Mouse (Mus musculus): Measurements from ENCODE around the gene Nsf.
A peak's percentile ranks its signal among the peaks of the same experiment; 100 is the strongest.

The Nsf gene

DNA sequence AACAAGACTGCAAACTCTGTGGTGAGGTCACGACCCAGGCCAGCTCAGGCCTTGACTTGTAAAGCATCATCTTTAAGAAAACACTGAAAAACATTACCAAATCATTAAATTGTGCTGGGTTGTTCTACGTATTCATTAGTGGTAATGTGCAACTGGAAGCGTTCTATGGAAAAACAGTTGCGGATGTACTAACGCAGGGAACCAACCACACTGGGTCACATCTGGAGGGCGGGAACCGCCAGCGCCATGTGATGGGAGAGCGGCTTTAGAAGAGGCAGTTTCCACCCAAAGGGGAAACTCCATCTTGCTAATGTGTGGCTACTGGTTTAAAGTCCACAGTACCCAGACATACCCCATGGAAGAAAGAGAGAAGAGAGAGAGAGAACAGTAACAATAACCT is 123.4 kb downstream of the Nsf start:
- DNase-seq: no peak

DNA sequence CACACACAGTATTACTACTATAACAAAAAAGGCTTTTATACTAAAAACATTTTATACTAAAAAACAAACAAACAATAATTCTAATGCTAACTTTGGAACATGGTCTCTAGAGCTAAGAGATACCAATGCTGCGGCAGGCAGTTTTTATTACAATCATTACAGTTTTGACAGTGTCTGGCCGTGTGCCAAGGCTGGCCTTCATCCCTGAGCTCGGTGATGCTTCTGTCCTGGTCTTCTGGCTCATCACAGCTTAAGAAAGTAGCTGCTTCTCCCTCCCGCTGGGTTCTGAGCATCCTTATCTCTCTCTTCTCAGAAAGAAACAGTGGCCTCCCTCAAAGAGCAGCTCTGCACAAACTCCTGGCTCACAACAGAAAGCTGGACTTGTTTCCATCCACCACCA is 123.9 kb downstream of the Nsf start:
- no peak for DNase-seq

DNA sequence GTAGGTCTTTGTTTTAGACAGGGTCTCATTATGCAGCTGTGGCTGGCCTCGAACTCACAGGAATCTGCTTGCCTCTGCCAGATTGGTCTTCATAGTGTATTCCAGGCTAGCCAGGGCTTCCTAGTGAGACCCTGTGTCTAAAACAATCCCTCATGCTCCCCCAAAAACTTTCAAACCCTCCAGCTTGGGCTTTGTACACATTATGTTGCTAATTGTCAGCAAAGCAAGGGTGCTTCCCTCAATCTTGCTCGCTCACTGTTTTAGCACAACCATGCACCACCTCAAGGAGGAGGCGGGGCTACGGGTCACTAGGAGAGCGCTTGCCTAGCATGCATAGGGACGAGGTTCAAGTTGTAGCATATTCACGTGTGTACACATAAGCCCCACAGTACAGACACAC is 125.0 kb downstream of the Nsf start:
- DNase-seq: no peak

- DNase-seq: no peak
Observed at GRCm38 (mm10) chr11:103827201-103827600, 126.7 kb downstream of the Nsf start.

DNA sequence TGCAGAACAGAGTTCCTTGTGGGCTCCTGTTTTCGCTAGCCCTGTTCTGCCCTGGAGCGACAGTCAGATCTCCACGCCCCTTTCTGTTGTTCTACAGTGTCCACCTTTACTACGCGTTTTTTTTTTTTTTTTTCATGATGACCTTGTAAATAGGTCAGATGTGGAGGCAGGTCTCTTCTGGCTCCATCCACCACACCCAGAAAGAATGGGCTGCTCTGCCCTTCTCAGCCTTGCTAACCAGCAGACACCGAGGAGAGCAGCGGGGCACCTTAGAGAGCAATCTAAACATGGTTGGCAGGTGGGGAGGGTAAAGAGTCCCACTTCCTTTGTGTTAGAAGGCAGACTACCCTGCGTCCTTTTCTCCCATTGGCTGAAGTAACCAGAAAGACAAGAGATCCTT is 137.1 kb downstream of the Nsf start:
- DNase-seq: no peak

DNA sequence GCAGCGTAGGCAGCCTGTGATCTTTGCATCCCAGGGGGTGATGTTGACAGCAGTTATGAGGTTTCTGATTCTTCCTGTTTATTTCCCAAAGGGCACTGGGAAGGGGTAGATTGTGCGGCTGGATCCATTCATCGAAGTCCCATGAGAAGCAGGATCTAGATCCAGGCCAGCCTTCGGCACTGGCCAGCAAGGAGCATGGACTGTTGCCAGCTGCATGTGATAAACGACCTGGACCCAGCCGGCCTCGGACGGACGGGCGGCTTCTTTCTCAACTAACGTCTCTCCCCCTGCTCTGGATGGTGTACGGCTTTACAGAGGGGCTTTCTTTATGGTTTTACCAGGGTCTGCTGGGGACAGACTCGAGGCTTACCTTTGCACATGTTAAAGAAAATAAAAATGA is 137.9 kb downstream of the Nsf start:
- DNase-seq: no peak

DNA sequence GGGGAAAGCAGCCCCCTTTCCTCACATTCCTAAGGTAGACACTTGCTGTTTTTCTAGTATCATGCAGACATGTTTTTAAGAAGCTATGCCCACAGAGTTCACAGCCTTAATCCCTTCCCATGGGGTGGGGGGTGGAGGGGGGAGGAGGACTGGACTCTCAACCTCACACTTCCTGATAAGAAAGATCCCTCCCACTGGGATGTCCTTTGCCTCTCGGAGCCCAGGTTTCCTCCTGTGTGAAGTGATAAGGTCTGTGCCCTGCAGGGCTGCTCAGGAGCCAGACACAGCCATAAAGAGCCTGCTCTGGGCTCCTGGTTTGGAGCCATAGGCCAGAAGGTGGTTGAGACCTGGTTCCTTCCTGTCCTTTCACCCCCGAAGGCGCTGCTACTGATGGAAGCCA is 139.0 kb downstream of the Nsf start:
- DNase-seq: no peak

GRCm38 (mm10) chr11:103811246-103811645 is 142.6 kb downstream of the Nsf start:
- DNase-seq: no peak

GRCm38 (mm10) chr11:103810631-103811030 is 143.2 kb downstream of the Nsf start:
- no peak for DNase-seq

- peak; percentile 75 for DNase-seq
Observed at GRCm38 (mm10) chr11:103809611-103810598, 144.0 kb downstream of the Nsf start.

DNA sequence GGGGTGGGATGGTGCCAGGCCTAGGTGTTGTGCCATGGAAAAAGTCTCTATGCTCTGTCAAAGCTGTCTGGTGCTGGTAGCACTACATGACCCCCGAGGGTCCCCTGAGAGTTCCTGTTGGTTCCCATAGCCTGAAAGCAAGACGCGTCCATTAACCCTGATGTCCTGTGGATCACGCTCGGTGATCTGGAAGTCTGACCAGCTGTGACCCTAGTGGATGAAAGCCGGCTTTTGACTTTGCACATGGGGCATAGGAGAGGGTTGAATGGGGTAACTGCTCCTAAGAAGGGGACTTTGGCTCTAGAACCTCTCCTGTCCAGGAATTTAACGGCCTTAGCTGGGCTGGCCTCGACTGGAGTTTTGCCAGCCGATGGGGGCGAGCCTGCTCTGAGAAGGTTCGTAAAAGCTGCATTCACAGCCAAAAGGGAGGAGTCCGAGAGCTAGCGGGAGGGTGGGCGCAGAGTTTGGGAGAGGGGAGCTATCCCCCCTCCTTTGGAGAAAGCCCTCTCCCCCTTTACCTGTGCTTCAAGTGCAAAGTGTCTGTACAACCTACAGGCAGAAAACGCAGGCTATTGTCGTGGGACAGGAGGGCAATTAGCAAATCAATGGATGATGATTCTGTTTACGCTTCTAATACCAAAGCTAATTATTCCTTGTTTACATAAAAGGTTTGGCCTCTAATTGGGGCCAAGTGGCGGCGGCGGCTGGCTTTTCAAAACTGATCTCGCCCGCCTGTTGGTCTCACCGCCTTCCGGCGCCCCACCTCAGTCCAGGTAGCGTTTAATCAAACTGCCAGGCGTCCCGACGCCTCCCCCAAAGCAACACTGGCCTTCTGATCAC is 144.9 kb downstream of the Nsf start:
- peak; percentile 59 for DNase-seq

DNA sequence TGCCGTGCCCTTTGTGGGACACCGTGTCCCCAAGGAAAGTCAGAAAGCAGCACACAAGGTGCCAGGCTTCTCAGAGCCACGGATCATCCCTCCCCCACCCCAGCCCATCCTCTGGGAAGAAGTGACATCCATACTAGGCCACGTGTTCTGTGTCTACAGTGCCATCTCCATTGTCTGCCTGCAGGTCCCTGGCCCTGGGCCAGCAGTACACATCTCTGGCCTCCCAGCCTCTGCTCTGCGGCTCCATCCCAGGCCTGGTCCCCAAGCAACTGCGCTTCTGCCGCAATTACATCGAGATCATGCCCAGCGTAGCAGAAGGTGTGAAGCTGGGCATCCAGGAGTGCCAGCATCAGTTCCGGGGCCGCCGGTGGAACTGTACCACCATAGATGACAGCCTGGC is 145.9 kb downstream of the Nsf start:
- peak; percentile 94 for DNase-seq

GRCm38 (mm10) chr11:103804804-103805203 is 149.1 kb downstream of the Nsf start:
- DNase-seq: no peak

- DNase-seq: no peak
Observed at GRCm38 (mm10) chr11:103804126-103804525, 149.7 kb downstream of the Nsf start.

DNA sequence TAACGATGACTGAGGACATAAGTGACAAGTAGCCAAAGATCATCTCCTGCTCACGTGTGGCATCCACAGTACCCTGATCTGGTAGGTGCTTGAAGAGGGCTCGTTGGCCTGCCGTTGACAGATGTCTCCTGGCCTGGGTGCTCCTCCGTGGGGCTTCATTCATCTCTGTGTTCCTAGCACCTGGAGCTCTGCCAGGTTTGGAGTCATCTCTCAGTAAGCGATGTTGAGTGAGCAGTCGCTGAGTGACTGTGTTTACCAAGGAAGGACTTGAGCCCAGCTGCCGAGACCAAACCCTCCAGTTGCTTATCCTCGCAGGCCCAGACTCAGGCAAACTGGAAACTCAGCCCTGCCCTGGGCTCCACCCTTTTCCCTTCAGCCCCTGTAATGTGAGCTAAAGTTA is 152.7 kb downstream of the Nsf start:
- no peak for DNase-seq

DNA sequence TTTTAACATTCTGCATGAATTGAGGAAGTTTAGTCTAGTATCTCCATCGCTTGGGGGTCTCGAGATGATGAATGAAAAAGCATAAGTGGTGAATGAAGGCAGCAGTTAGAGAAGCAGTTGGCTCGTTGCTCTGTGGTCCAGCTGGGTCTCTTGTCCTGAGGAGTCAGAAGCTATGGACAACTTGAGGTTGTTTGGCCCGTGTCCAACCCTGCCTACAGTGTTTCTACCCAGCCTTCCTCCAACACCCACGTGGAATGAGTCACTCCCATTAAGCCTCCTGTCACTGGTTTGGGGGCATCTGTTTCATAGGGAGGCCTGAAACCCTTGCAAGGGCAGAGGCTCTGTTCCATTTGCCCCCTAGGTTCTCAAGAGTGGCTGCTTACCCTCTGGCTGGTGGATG is 163.9 kb downstream of the Nsf start:
- DNase-seq: no peak

DNA sequence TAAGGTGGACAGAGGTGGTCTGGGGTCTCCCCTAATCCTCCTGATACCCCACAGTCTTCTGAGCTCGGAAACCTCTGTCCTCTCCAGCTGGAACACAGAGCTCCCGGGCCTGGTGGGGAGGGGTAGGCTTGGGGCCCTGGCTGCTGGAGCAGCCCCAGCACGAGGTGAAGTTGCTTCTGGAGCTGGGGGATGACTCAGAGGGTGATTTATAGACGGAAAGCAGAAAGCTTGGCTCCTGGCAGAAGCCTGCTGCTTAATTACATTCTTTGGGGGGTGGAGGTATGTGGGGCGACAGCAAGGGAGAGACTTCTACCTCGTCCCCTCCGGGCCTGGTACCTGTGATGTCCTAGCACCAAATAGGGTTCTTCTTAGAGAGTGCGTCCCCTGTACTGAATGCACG is 173.7 kb downstream of the Nsf start:
- no peak for DNase-seq

DNA sequence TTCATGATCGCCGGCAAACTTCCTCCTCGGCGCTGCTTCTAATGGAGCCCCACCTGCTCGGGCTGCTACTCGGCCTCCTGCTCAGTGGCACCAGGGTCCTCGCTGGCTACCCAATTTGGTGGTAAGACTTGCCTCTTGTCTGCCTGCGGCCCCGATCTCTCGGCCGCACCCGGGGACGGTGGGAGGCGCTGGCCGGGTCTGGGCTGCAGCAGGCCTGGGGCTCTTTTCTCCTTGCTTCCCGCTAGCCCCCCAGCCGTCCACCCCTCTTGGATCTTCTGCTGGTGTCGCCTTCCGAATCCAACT is 179.7 kb downstream of the Nsf start:
- DNase-seq: no peak

DNA sequence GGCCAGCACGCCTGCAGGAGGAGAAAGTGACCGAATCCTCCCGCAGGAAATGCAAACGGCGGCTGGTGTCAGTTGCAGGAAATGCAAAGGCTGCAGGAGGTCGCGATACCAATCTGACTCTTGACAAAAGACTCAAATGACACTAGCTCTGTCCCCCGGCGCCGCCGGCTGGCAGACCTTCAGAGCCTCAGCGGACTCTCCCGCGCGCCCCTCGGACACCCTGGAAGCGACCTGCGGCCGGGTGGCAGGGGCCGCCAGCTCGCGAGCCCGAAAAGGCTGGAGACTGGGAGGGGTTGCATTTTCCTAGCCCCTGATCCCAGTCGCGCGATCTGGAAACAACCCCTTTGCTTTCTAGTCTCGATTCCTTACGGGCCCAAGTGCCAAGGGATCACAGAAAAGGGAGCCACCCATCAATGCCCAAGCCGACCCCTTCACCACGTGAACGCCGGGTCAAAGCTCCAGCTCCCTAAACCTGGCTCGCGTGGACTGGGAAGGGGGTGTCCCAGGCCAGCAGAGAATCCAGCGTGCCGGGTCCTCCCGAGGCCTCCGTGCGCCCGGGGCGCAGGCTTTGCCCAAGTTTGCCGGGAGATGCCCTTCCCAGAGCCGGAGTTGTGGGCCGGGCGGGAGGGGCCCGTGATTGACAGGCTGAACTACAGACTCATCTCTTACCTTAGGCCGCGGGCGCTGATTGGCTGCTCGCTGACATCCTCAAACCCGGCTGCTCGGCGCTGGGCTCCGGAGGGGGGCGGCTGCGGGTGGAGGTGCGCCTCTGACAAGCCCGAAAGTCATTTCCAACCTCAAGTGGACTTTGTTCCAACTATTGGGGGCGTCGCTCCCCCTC is 180.2 kb downstream of the Nsf start, which contains the start of gene Wnt3:
Gene Wnt3, plus strand, starts transcription at position 764 of the 841 bp plus-strand sequence.
- DNase-seq: peak; percentile 57

GRCm38 (mm10) chr11:103772505-103773386 is 181.1 kb downstream of the Nsf start:
- peak; percentile 47 for DNase-seq
